26 mouse cellular contexts compared by ENCODE assay signal in the genomic region with DNA sequence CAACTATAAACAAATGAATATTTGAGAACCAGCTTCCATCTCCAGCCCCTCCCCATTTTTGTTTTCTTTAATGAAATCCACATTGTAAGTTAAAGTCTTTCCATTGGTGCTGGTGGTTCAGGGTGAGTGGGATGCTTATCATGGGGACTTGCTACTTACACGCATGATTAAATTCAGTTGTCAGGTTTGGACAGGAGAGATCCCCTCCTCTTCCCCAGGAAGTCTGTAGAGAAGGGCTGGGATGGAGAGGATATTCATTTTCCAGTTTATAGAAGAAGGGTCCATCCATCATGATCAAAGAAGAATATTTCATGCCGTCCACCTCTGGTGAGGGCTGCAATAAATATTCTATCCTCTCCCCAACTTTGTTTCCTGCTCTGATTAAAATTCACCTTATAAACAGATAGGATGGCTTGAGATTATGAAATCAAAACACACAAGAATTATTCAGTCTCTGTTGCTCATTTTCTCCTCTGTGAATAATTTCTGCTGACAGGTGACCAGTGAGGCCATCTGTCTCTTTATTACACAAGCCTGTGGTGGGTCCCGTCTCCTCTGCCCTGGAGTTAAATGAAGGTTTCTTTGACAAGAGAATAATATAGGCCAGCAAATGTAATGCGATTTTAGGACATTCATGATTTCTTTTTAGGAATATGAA.
A peak's percentile ranks its signal among the peaks of the same experiment; 100 is the strongest.
DNase-seq lines count a peak whose midpoint lies in the region; ATAC-seq lines count a peak whose summit lies in the region.
"Had no signal": no experiment of that assay in that cellular context is flagged by ENCODE, and none has a peak within 500 bp of the region (broad histone marks: within the 10 kb centered on the region; RNA-seq: fewer than 3 reads in every experiment).

No protein-coding gene starts in this region.

- no peak overlapping the region for H3K27ac ChIP-seq in hindbrain, embryonic 16.5 days (ENCODE audit: low read depth, low read length)
- H3K27ac ChIP-seq in hindbrain, embryonic 14.5 days, result no peak overlapping the region
- H3K27ac ChIP-seq: embryonic facial prominence, embryonic 10.5 days; embryonic facial prominence, embryonic 15.5 days; forebrain, embryonic 12.5 days; heart, embryonic 13.5 days; liver, embryonic 12.5 days; midbrain, embryonic 12.5 days had no signal

- H3K27me3 ChIP-seq in hindbrain, embryonic 16.5 days (replicated peaks; ENCODE audit: control insufficient read depth, insufficient read depth, low read length), result no peaks in the 10 kb centered on the region
- no peaks in the 10 kb centered on the region for H3K27me3 ChIP-seq in hindbrain, embryonic 14.5 days (ENCODE audit: control insufficient read depth, insufficient read depth, low read length)
- H3K27me3 ChIP-seq: embryonic facial prominence, embryonic 15.5 days; forebrain, embryonic 12.5 days; heart, embryonic 13.5 days; liver, embryonic 12.5 days; megakaryocyte, embryonic 14.5 days; midbrain, embryonic 12.5 days had no signal

- H3K4me2 ChIP-seq in hindbrain, embryonic 16.5 days (ENCODE audit: low read length), result no peak overlapping the region
- H3K4me2 ChIP-seq in hindbrain, embryonic 14.5 days (replicated peaks), result no peak overlapping the region
- H3K4me2 ChIP-seq: embryonic facial prominence, embryonic 15.5 days; forebrain, embryonic 12.5 days; heart, embryonic 13.5 days; liver, embryonic 12.5 days; midbrain, embryonic 12.5 days had no signal

- H3K36me3 ChIP-seq in hindbrain, embryonic 16.5 days (ENCODE audit: control insufficient read depth, insufficient read depth, low read length), result no peaks in the 10 kb centered on the region
- no peaks in the 10 kb centered on the region for H3K36me3 ChIP-seq in hindbrain, embryonic 14.5 days (replicated peaks; ENCODE audit: control insufficient read depth, insufficient read depth)
- H3K36me3 ChIP-seq: embryonic facial prominence, embryonic 10.5 days; embryonic facial prominence, embryonic 15.5 days; forebrain, embryonic 12.5 days; G1E; heart, embryonic 13.5 days; liver, embryonic 12.5 days; midbrain, embryonic 12.5 days had no signal

- no peaks in the 10 kb centered on the region for H3K4me1 ChIP-seq in hindbrain, embryonic 16.5 days (ENCODE audit: control insufficient read depth, insufficient read depth, low read depth, low read length)
- H3K4me1 ChIP-seq in hindbrain, embryonic 14.5 days (replicated peaks; ENCODE audit: control insufficient read depth, insufficient read depth, low read length), result no peaks in the 10 kb centered on the region
- H3K4me1 ChIP-seq: embryonic facial prominence, embryonic 10.5 days; embryonic facial prominence, embryonic 15.5 days; forebrain, embryonic 12.5 days; heart, embryonic 13.5 days; liver, embryonic 12.5 days; megakaryocyte, embryonic 14.5 days; midbrain, embryonic 12.5 days had no signal

- H3K4me3 ChIP-seq in hindbrain, embryonic 16.5 days (ENCODE audit: low read length), result no peak overlapping the region
- H3K4me3 ChIP-seq in hindbrain, embryonic 14.5 days (replicated peaks; ENCODE audit: low read length), result no peak overlapping the region
- H3K4me3 ChIP-seq: embryonic facial prominence, embryonic 10.5 days; embryonic facial prominence, embryonic 15.5 days; forebrain, embryonic 12.5 days; heart, embryonic 13.5 days; liver, embryonic 12.5 days; megakaryocyte, embryonic 14.5 days; midbrain, embryonic 12.5 days had no signal

- DNase-seq in hindbrain, embryonic 14.5 days (ENCODE audit: low spot score), result no peak
- peak; percentile 68 for DNase-seq in cerebellum, adult 11 months
- peak; percentile 95 for DNase-seq in cerebellum, adult 9-10 months
- peak; percentile 70 to 79 for DNase-seq in cerebellum, postnatal 36 days
- DNase-seq in embryo, embryonic 10.5 days (ENCODE audit: low spot score), result no peak
- DNase-seq in kidney, postnatal 36 days, result no peak
- DNase-seq: adrenal gland, postnatal 10 days; forebrain, postnatal 0 days; heart, postnatal 10 days; kidney, adult 9 months; kidney, postnatal 14 days; liver, postnatal 0 days; lung, postnatal 36 days; spleen, adult 18-20 months; thymus, adult 18-20 months had no signal

- no peaks in the 10 kb centered on the region for H3K9me3 ChIP-seq in hindbrain, embryonic 16.5 days (ENCODE audit: control insufficient read depth, low read length)
- H3K9me3 ChIP-seq in hindbrain, embryonic 14.5 days (ENCODE audit: control insufficient read depth, low read length), result no peaks in the 10 kb centered on the region
- H3K9me3 ChIP-seq: embryonic facial prominence, embryonic 10.5 days; embryonic facial prominence, embryonic 15.5 days; forebrain, embryonic 12.5 days; heart, embryonic 13.5 days; liver, embryonic 12.5 days; megakaryocyte, embryonic 14.5 days; midbrain, embryonic 12.5 days had no signal

- H3K9ac ChIP-seq in hindbrain, embryonic 16.5 days (ENCODE audit: low read depth, low read length), result no peak overlapping the region
- no peak overlapping the region for H3K9ac ChIP-seq in hindbrain, embryonic 14.5 days
- H3K9ac ChIP-seq: embryonic facial prominence, embryonic 15.5 days; forebrain, embryonic 12.5 days; forebrain, postnatal 0 days; heart, embryonic 13.5 days; liver, embryonic 12.5 days; liver, postnatal 0 days; midbrain, embryonic 12.5 days had no signal

- peak; percentile 66; the same call in 1 of the 2 replicates for ATAC-seq in hindbrain, embryonic 16.5 days
- ATAC-seq in hindbrain, embryonic 14.5 days (ENCODE audit: low FRiP score), result no peak
- no peak for ATAC-seq in megakaryocyte progenitor cell, adult 5-6 weeks (replicated peaks; ENCODE audit: poor library complexity)
- ATAC-seq: forebrain, postnatal 0 days; intestine, embryonic 16.5 days; liver, embryonic 12.5 days; liver, postnatal 0 days had no signal

- 54% methylated on average over 4 of the region's 4 CpGs for WGBS in hindbrain, embryonic 16.5 days
- WGBS in hindbrain, embryonic 14.5 days, result 41% methylated on average over 4 of the region's 4 CpGs

Comparison
In these comparisons a context has a peak if more than half of its experiments do, and no peak if none do; other contexts are left out.
1. DNase-seq: peak in cerebellum, adult 11 months (single experiment), cerebellum, adult 9-10 months (single experiment) and cerebellum, postnatal 36 days (2 of 2); none in hindbrain, embryonic 14.5 days (single experiment), embryo, embryonic 10.5 days (single experiment) and kidney, postnatal 36 days (0 of 2).